Mouse (Mus musculus): ENCODE results near the gene Traf4. TPM values are rescaled to one million over a fixed set of nuclear protein-coding genes. Genes with fewer than 3 reads are reported as not detected.

Traf4 gene
- total RNA-seq (2023), result 41.8 TPM

DNA sequence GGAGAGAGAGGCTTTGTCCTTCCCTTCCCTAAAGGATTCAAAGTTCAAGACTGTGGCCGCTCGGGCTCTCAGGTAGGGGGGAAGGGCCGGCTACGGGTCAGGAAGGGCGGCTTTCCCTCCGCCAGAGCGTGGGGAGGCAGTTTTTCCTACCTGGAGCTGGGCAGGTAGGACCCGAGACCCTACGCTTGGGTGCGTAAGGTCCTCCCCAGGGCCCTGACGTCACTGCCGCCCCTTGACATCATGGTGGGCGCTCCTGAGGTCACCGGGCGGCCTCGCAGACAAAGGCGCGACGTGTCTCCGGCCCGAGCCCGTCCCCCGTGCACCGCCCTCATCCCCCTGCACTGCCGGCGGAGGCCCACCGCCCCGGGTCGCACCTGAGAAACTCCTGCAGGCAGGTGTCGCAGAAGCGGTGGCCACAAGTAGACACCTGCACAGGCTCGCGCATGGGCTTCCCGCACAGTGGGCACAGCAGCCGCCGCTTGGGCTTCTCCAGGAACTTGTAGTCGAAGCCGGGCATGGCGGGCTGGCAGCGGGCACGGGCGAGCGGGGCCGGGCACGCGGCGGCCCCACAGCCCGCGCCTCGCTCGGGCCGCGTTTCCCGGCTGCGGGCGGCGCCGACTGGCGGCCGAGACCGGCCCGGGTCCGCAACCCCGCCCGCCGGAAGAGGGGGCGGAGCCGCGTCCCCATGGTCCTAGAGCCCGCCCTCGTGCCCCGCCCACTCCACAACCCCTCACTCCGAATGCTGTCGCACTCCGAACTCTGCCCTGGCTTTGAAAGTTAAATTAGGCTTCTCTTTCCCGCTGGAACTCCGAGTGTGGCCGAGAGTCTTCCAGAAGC is at the start of gene Traf4:
Gene Traf4 (minus strand): TSS at position 666 of the 837 bp plus-strand sequence.

DNA sequence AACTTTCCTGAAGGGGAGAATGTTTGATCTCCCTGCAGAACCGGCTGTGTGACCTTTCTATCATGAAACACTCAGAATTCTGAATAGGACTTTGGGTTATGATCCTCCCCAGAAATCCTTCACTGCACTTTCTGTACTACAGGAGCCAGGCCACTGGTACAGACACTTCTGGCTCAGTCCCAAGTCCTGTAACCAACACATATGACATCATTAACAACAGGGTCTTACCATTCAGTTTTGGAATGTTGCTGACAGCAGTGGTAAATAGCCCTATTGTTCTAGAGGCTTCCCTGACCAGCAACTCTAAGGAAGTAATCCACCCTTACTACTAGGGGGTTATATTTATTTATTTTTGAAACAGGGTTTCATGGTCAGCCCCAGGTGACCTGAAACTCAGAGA is 27.7 kb upstream of the Traf4 start, which contains the start of gene Proca1:
Gene Proca1 (plus strand): TSS at position 280 of the 400 bp plus-strand sequence.

DNA sequence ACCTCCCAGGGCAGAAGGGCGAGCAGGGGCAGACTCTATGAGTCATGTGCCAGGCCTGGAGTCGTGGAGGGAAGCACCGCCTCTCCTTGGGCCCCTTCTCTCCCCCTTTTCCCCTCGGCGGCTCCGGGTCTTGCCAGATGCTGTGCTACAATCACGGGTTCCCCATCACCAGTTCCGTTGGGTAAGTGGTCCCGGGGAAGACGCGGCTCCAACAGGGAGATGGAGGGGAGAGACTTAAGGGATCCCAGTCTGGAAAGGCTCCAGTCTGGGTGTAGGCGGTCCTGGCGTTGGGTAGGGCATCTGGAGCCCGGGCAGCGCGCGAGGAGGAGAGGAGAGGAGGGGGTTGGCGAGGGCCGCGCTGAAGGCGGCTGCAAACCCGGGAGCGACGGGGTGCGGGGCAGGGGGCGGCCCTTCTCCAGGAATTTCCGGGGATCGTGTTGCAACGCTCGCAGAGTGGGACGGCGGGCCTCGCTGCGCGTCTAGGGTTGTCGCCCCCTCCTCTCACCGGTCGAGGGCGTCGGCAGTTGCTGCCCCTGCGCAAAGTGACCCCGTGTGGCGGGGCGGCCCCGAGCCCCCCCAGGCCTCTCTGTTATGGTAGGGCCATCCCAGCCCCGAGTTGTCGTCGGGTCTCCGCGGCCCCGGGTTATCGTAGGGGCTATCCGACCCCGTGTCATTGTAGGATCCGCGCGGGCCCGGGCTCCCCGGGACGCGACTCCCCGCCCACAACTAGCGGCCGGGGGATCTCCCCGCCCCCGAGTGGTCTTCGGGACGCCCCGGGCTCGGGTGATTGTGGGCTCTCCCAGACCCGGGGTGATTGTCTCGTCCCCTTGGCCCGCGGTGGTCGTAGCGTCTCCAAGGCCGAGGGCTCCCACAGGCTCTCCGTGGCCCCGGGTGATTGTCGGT is 23.2 kb upstream of the Traf4 start, which contains the start of gene Rab34:
Gene Rab34 (plus strand): TSS at position 100 of the 903 bp plus-strand sequence.

GRCm38 (mm10) chr11:78182961-78183844 is 17.8 kb upstream of the Traf4 start, which contains the start of gene Rpl23a:
TSS of gene Rpl23a (minus strand) at chr11:78183584.

GRCm38 (mm10) chr11:78176402-78176862 is 11.0 kb upstream of the Traf4 start, which contains the start of the genes Nek8 and Tlcd1:
TSS of gene Nek8 (minus strand) at chr11:78176675.
TSS of gene Tlcd1 (plus strand) at chr11:78176711.

Other genes with a start within 250 kb of the Traf4 start
- not detected for gene Sez6, start 234.8 kb downstream of the Traf4 start, total RNA-seq (2023)
- 117 TPM for gene Phf12, start 182.8 kb downstream of the Traf4 start, total RNA-seq (2023)
- gene Dhrs13, start 133.3 kb downstream of the Traf4 start, total RNA-seq (2023), result 3.7 TPM
- 30.3 TPM for gene Flot2, start 127.7 kb downstream of the Traf4 start, total RNA-seq (2023)
- 27.5 TPM for gene Eral1, start 85.2 kb downstream of the Traf4 start, total RNA-seq (2023)
- 20.5 TPM for gene Fam222b, start 70.9 kb downstream of the Traf4 start, total RNA-seq (2023)
- gene Nek8, start 11.1 kb upstream of the Traf4 start, total RNA-seq (2023), result 8.4 TPM
- 6.9 TPM for gene Tlcd1, start 11.1 kb upstream of the Traf4 start, total RNA-seq (2023)
- gene Rpl23a, start 18.0 kb upstream of the Traf4 start, total RNA-seq (2023), result 3,334 TPM
- 3.3 TPM for gene Rab34, start 22.8 kb upstream of the Traf4 start, total RNA-seq (2023)
- not detected for gene Proca1, start 27.8 kb upstream of the Traf4 start, total RNA-seq (2023)
- 40.3 TPM for gene Sdf2, start 80.2 kb upstream of the Traf4 start, total RNA-seq (2023)
- gene Supt6, start 80.4 kb upstream of the Traf4 start, total RNA-seq (2023), result 91.0 TPM
- 98.7 TPM for gene 2610507B11Rik, start 96.2 kb upstream of the Traf4 start, total RNA-seq (2023)
- 0.35 TPM for gene BC030499, start 125.3 kb upstream of the Traf4 start, total RNA-seq (2023)
- 3.8 TPM for gene Spag5, start 135.9 kb upstream of the Traf4 start, total RNA-seq (2023)
- gene Aldoc, start 157.4 kb upstream of the Traf4 start, total RNA-seq (2023), result 12.0 TPM
- 38.7 TPM for gene Pigs, start 162.8 kb upstream of the Traf4 start, total RNA-seq (2023)
- 13.8 TPM for gene Unc119, start 177.9 kb upstream of the Traf4 start, total RNA-seq (2023)
- not detected for gene Foxn1, start 221.0 kb upstream of the Traf4 start, total RNA-seq (2023)

Measured in CD4-positive naive resting alpha-beta T cell, adult 76 days (primary cell).